Mouse (Mus musculus): Measurements from ENCODE around the gene Grip1. TPM values are rescaled to one million over a fixed set of nuclear protein-coding genes. Genes with fewer than 3 reads are reported as not detected.

Grip1 gene
- polyA plus RNA-seq, 1 experiment from 2014 or later = 0.86 TPM

GRCm38 (mm10) chr10:119483766-119484165 is 30.1 kb downstream of the Grip1 start:
- Histone ChIP-seq H3K4me1 (ENCODE audit: insufficient read depth) (no peaks in the 10 kb centered on the region), H3K4me2 (ENCODE audit: low read depth, low read length) (no peak overlapping the region), H3K9me3 (ENCODE audit: low read length) (no peaks in the 10 kb centered on the region), H3K9ac (replicated peaks) (no peak overlapping the region), H3K27me3 (ENCODE audit: insufficient read depth, low read length) (no peaks in the 10 kb centered on the region), H3K27ac (ENCODE audit: low read depth) (no peak overlapping the region), H3K36me3 (replicated peaks; ENCODE audit: insufficient read depth, low read length) (no peaks in the 10 kb centered on the region), H3K4me3 (ENCODE audit: low read depth, low read length) (no peak overlapping the region)
- no peak for ATAC-seq
- no peak for DNase-seq
- 36% methylated on average over 6 of the region's 6 CpGs for WGBS (ENCODE audit: insufficient replicate concordance)
- no peak for TF ChIP-seq EP300 (IDR thresholded peaks at IDR 0.05; ENCODE audit: low read depth)
- TF ChIP-seq CTCF (IDR thresholded peaks at IDR 0.05; ENCODE audit: low read depth) = no peak

- Histone ChIP-seq H3K4me1 (ENCODE audit: insufficient read depth) (no peaks in the 10 kb centered on the region), H3K36me3 (replicated peaks; ENCODE audit: insufficient read depth, low read length) (no peaks in the 10 kb centered on the region), H3K4me3 (ENCODE audit: low read depth, low read length) (no peak overlapping the region), H3K9ac (replicated peaks) (no peak overlapping the region), H3K27me3 (ENCODE audit: insufficient read depth, low read length) (no peaks in the 10 kb centered on the region), H3K27ac (ENCODE audit: low read depth) (no peak overlapping the region), H3K4me2 (ENCODE audit: low read depth, low read length) (no peak overlapping the region), H3K9me3 (ENCODE audit: low read length) (no peaks in the 10 kb centered on the region)
- ATAC-seq = no peak
- TF ChIP-seq CTCF (IDR thresholded peaks at IDR 0.05; ENCODE audit: low read depth) = no peak
- TF ChIP-seq EP300 (IDR thresholded peaks at IDR 0.05; ENCODE audit: low read depth) = no peak
- WGBS (ENCODE audit: insufficient replicate concordance) = 36% methylated on average over 7 of the region's 7 CpGs
- DNase-seq = no peak
These were observed 33.3 kb downstream of the Grip1 start for GRCm38 (mm10) chr10:119486936-119487335.

GRCm38 (mm10) chr10:119490831-119491230 is 37.2 kb downstream of the Grip1 start:
- DNase-seq (no peak), ATAC-seq (no peak)
- Histone ChIP-seq H3K36me3 (replicated peaks; ENCODE audit: insufficient read depth, low read length) (no peaks in the 10 kb centered on the region), H3K27ac (ENCODE audit: low read depth) (no peak overlapping the region), H3K9ac (replicated peaks) (no peak overlapping the region), H3K4me3 (ENCODE audit: low read depth, low read length) (no peak overlapping the region), H3K9me3 (ENCODE audit: low read length) (no peaks in the 10 kb centered on the region), H3K4me1 (ENCODE audit: insufficient read depth) (no peaks in the 10 kb centered on the region), H3K4me2 (ENCODE audit: low read depth, low read length) (no peak overlapping the region), H3K27me3 (ENCODE audit: insufficient read depth, low read length) (no peaks in the 10 kb centered on the region)
- TF ChIP-seq CTCF (IDR thresholded peaks at IDR 0.05; ENCODE audit: low read depth) (no peak), EP300 (IDR thresholded peaks at IDR 0.05; ENCODE audit: low read depth) (no peak)
- WGBS (ENCODE audit: insufficient replicate concordance) = 86% methylated on average over 18 of the region's 18 CpGs

DNA sequence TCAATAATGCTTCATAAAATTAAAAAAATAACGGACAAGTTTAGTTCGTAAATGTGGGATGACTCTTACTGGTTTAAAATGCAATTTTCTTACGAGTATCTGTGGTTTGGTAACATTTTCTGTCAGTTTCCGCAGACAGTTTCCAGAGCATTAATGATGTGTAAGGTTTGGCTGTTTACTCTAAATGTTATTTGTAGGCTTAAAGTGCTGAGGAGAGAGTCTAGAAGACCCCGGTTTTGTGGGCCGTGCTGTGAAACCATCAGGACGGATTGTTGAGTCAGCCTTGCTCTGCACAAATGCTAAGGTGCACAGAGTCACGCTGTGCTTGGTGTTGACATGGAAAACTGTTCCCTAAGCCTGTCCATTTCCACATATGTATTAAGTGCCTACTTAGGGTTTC is 41.7 kb downstream of the Grip1 start:
- 83% methylated on average over 8 of the region's 8 CpGs for WGBS (ENCODE audit: insufficient replicate concordance)
- DNase-seq (no peak), ATAC-seq (no peak)
- H3K27ac ChIP-seq (ENCODE audit: low read depth) = no peak overlapping the region
- H3K9ac ChIP-seq (replicated peaks) = no peak overlapping the region
- H3K9me3 ChIP-seq (ENCODE audit: low read length) = peaks cover 6% of the 10 kb centered on the region; the same call in 1 of the 2 replicates
- H3K4me3 ChIP-seq (ENCODE audit: low read depth, low read length) = no peak overlapping the region
- H3K4me2 ChIP-seq (ENCODE audit: low read depth, low read length) = no peak overlapping the region
- H3K36me3 ChIP-seq (replicated peaks; ENCODE audit: insufficient read depth, low read length) = no peaks in the 10 kb centered on the region
- H3K4me1 ChIP-seq (ENCODE audit: insufficient read depth) = no peaks in the 10 kb centered on the region
- H3K27me3 ChIP-seq (ENCODE audit: insufficient read depth, low read length) = no peaks in the 10 kb centered on the region
- TF ChIP-seq EP300 (IDR thresholded peaks at IDR 0.05; ENCODE audit: low read depth) = no peak
- no peak for TF ChIP-seq CTCF (IDR thresholded peaks at IDR 0.05; ENCODE audit: low read depth)

- no peak overlapping the region for H3K4me2 ChIP-seq (ENCODE audit: low read depth, low read length)
- H3K9me3 ChIP-seq (ENCODE audit: low read length) = peaks cover 6% of the 10 kb centered on the region; the same call in 1 of the 2 replicates
- H3K36me3 ChIP-seq (replicated peaks; ENCODE audit: insufficient read depth, low read length) = no peaks in the 10 kb centered on the region
- no peak for DNase-seq
- 65% methylated on average over 5 of the region's 5 CpGs for WGBS (ENCODE audit: insufficient replicate concordance)
- ATAC-seq = no peak
- no peak overlapping the region for H3K9ac ChIP-seq (replicated peaks)
- no peaks in the 10 kb centered on the region for H3K27me3 ChIP-seq (ENCODE audit: insufficient read depth, low read length)
- no peak overlapping the region for H3K4me3 ChIP-seq (ENCODE audit: low read depth, low read length)
- TF ChIP-seq CTCF (IDR thresholded peaks at IDR 0.05; ENCODE audit: low read depth) = no peak
- no peak for TF ChIP-seq EP300 (IDR thresholded peaks at IDR 0.05; ENCODE audit: low read depth)
- no peaks in the 10 kb centered on the region for H3K4me1 ChIP-seq (ENCODE audit: insufficient read depth)
- no peak overlapping the region for H3K27ac ChIP-seq (ENCODE audit: low read depth)
These were observed 42.6 kb downstream of the Grip1 start for GRCm38 (mm10) chr10:119496221-119496620.

- Histone ChIP-seq H3K4me3 (ENCODE audit: low read depth, low read length) (no peak overlapping the region), H3K36me3 (replicated peaks; ENCODE audit: insufficient read depth, low read length) (no peaks in the 10 kb centered on the region), H3K9me3 (ENCODE audit: low read length) (0 out of 2 replicates have a peak, but pooled peaks cover 4% of the 10 kb centered on the region), H3K4me2 (ENCODE audit: low read depth, low read length) (no peak overlapping the region), H3K27me3 (ENCODE audit: insufficient read depth, low read length) (no peaks in the 10 kb centered on the region), H3K4me1 (ENCODE audit: insufficient read depth) (no peaks in the 10 kb centered on the region), H3K27ac (ENCODE audit: low read depth) (no peak overlapping the region), H3K9ac (replicated peaks) (no peak overlapping the region)
- DNase-seq (no peak), ATAC-seq (no peak)
- 85% methylated on average over 11 of the region's 11 CpGs for WGBS (ENCODE audit: insufficient replicate concordance)
- TF ChIP-seq EP300 (IDR thresholded peaks at IDR 0.05; ENCODE audit: low read depth) (no peak), CTCF (IDR thresholded peaks at IDR 0.05; ENCODE audit: low read depth) (no peak)
These were observed 68.1 kb downstream of the Grip1 start for GRCm38 (mm10) chr10:119521686-119522085.

DNA sequence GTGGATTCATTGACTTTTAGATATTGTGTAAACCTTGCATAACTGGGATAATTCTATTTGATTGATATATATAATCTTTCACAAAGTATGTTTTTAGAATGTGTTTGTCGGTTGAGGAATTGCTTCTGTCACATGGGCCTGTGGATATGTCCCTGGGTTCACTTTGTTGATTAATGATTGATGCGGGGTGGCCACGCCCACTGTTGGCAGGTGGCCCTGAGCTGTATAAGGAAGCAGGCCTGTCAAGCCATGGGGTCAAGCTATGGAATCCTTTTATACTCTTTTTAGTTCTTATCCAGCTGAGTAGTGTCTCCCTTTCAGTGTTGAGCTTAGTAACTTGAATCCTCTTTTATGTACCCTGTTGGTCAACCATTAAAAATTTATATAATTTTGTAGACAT is 72.1 kb downstream of the Grip1 start:
- ATAC-seq (peak; percentile 79), DNase-seq (peak; percentile 63)
- Histone ChIP-seq H3K36me3 (replicated peaks; ENCODE audit: insufficient read depth, low read length) (no peaks in the 10 kb centered on the region), H3K27me3 (ENCODE audit: insufficient read depth, low read length) (no peaks in the 10 kb centered on the region), H3K27ac (ENCODE audit: low read depth) (no peak overlapping the region), H3K4me1 (ENCODE audit: insufficient read depth) (no peaks in the 10 kb centered on the region), H3K4me3 (ENCODE audit: low read depth, low read length) (no peak overlapping the region), H3K9ac (replicated peaks) (no peak overlapping the region), H3K4me2 (ENCODE audit: low read depth, low read length) (no peak overlapping the region), H3K9me3 (ENCODE audit: low read length) (0 out of 2 replicates have a peak, but pooled peaks cover 4% of the 10 kb centered on the region)
- WGBS (ENCODE audit: insufficient replicate concordance) = 59% methylated on average over 3 of the region's 3 CpGs
- TF ChIP-seq CTCF (IDR thresholded peaks at IDR 0.05; ENCODE audit: low read depth) (no peak), EP300 (IDR thresholded peaks at IDR 0.05; ENCODE audit: low read depth) (no peak)

All from liver, postnatal 0 days (tissue).